Mouse (Mus musculus): ENCODE measurements around the gene Procr.

Procr gene

DNA sequence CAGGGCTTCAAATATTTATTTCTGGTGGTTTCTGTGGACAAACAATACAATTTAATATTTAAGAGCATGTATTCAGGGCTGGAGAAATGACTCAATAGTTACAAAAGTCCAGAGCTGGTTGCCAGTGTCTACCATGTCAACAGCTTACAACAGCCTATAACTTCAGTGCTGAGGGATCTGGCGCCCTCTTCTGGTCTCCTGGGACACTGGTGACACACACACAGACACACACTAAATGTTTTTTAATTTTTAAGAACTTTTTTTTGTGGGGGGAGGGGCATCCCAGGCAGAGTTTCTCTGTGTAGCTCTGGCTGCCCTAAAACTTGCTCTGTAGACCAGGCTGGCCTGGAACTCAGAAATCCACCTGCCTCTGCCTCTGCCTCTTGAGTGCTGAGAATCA lies 4.8 kb downstream of the Procr start:
- peak; percentile 54 to 81 for DNase-seq (ENCODE audit: low spot score in 2 of 2)

DNA sequence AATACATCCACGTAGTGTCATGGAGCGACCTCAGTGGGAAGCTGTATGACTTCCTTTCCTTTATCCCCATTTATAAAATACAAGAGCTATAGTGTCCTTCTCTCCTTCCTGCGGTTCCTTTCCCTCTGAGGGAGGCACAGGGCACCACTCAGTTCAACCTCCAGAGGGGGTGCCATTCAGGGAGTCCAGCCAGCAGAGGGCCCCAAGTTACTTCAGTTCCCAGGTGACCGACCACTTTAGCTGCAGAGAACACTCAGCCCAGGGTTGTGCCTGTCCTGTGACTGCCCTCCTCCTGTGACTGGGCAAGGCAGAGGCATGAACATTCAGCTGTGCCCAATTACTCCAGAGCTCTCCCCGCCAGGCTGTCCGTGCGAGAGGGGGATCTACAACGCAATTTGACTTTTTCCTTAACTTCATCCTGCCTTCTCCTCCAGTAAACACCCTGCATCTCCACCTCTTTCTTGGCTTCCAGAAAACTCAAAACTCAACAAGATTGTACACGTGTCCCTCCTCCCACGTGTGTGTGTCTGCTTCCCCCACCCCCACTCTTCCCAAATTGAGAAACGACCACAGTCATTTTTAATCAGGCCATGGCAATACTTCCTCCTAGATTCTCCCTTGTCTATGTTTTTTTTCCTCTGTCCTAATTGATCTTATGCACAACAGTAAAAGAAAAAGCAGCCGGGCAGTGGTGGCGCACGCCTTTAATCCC lies 6.1 kb downstream of the Procr start:
- DNase-seq (ENCODE audit: low spot score in 2 of 2) = no peak

DNA sequence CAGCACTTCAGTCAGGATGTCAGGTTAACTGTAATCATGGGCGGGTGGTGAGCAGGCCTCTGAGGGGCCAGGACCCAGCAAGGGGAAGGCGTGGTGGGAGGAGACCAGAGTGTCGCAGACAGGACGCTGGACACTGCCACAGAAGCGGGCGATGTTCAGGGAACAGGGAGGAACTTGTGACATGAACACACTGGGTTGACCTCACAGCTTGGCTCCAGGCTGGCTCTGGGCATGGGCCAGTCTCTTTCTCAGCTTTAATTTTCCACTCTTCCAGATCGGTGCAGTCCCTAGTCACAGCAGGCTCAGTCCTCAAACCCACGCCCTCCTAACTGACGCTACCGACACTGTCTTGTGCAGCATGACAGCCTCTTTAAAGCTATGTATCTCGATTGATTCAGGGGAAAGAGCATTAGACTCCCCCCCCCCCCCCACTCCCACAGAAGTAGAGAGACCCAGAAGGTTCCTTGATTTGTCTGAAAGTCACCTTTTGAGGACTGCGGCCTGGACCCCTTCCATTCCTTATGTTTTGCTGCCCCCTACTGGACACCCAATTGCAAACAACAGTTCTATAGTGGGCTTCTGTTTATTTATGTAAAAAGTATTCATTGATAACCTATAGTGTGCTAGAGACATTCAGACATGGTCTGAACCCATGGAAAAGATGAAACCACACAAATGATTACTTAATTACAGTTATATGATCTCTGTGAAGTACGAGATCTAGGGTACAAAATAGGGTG lies 13.9 kb downstream of the Procr start:
- DNase-seq (ENCODE audit: low spot score in 2 of 2) = peak; percentile 62 to 89

DNA sequence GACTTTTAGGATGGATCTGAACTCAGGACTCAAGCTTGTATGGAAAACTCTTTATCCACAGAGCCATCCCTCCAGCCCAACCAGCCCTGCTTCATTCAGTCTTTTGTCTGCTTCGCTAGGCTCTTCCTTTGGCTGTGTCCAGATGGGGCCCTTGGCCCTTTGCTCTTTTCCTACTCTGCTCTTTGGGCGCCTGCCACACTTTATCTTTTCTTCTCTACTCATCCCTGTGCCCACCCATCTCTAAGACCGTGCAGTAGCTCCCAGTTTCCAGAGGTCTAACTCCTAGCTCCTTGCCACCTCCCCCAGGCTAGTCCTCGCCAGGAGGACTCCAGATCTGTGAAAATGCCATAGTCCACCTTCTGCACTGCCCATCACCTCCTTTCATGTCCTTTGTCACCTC lies 22.7 kb downstream of the Procr start:
- DNase-seq (ENCODE audit: low spot score in 2 of 2) = no peak

DNA sequence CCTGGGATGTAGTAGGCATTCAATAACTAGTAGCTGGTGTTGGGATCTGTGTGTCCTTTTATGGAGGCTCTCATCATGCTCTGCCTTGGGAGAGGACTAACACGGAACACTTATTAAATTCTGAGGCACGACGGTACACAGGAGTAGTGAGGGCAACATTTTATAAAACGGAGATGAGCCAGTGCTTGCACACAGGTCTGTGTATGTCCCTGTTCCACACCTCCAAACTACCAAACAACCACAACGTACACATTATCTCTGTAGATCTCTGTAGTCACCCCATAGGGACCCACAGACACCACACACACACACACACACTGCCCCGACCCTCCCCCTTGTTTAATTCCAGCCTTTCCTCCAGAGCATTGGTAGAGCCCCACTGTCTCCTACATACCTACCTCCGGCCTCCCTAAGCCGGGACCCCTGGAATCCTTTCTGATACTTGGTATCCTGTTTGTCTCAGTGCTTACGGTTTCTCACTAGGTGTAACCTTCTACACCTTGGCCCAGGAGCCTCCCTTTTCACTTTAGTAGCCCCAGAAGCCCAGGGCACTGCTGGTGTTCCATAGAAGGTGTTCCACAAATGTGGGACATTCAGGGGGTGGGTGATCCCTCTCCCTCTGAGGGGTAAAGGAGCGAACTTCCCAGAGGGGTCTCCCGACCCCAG lies 23.5 kb downstream of the Procr start:
- DNase-seq (ENCODE audit: low spot score in 2 of 2) = no peak

DNA sequence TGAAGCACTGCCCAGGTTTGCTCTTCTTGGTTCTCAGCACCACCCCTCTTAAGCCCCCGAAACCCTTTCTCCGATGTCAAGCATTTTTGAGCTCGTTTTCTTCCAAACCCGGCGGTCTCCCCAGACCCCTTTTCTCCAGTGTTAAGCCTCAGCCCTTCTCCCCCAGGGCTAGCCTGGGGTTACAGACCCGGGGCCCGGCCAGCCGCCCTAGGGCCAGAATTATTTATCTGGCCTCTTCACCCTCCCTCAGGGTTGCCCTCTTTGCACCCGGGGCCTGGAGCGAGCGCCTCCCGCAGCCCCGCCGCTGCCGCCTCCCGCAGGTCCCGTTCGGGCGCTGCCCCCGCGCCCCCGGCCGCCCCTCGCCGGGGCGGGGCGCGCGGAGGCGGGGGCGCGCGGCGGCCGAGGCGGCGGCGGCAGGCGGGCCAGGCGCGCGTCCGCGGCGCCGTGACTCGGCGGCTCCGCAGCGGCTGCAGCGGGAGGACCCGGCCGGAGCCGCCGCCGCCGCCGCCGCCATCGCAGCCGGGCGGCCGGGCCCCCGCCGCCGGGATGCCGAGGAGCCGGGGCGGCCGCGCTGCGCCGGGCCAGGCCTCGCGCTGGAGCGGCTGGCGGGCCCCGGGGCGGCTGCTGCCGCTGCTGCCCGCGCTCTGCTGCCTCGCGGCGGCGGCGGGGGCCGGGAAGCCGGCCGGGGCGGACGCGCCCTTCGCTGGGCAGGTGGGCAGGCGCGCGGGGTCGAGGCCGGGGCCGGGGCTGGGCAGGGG lies 24.2 kb downstream of the Procr start, which contains the start of gene Mmp24:
Gene Mmp24 (plus strand): TSS at position 416 of the 758 bp plus-strand sequence.
- no peak for DNase-seq (ENCODE audit: low spot score in 2 of 2)

DNA sequence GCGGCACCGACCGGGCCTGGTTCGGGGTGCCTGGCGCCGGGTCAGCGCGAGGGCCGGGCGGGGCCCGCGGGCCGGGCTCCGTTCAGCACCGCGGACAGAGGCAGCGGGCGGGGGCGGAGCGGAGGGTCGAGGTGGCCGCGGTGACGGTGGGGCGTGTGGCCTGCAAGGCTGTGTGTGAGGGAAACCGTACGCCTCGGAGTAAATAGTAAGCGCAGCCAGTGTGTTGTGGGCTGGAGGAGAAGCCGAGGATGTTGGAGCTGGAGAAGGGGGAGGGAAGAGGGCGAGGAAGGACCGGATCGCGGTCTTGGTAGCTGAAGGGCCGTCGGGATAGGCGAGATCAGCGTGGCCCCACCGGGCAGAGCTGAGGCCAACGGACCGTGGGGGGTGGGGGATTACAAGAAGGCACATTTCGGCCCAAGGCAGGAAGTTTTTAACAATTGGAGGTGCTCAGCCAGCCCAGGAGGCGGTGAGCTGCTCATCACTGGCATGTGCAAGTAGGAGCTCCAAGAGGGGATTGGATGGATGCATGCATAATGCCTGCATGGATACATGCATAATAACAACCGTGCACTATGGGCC lies 24.9 kb downstream of the Procr start:
- DNase-seq (ENCODE audit: low spot score in 2 of 2) = peak; percentile 34 to 79

DNA sequence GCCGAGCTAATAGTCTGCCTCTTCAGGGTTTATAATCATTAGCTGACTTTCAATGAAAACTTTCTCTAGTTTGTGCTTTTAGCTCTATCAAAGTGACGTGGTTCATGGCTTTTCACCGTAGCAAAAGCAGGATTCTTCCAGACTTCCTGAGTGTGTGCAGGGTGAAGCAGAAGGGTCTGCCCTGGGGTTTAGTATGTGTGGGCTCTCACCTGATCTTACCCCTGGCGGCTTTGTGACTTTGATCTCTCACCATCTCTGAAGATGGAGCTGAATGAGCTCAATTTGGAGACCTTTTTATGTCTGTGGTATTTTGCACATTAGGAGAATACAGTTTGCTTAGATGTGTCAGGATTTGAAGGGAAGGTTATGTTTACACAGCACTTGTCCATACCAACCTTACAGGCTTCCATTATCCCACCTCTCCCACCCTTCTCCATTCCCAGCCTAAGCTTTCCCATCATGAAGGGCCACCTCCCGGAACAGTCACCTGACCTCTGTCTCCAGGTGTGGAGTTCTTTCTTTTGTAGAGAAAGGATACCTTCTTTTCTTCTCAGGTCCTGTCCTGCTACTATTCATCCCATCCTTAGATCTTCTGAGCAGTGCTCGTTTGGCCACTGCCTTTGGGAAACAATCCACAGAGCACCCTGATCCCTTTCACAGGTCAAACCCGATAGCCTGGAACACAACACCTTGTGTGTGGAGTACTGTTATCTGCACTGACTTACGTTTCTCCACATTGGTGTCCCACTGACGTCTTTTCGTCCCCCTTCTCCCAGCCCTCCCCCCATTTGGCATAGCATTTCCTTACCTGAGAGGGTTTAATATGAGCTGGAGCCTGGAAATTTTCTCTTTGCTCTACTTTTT lies 26.1 kb downstream of the Procr start:
- no peak for DNase-seq (ENCODE audit: low spot score in 2 of 2)

DNA sequence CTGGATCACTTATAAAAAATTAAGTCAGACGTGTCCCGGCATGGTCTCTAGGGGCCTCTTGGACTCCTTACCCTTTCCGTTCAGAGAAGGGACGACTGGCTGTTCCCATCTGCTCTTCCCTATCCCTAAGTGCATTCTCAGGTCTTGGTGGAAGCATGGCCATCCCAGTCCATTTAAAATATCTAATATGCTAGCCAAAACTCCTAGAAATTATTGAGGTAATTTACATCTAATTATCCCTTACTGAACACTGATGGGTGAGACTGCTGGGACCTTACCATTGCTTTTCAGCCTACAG lies 26.7 kb downstream of the Procr start:
- no peak for DNase-seq (ENCODE audit: low spot score in 2 of 2)

DNA sequence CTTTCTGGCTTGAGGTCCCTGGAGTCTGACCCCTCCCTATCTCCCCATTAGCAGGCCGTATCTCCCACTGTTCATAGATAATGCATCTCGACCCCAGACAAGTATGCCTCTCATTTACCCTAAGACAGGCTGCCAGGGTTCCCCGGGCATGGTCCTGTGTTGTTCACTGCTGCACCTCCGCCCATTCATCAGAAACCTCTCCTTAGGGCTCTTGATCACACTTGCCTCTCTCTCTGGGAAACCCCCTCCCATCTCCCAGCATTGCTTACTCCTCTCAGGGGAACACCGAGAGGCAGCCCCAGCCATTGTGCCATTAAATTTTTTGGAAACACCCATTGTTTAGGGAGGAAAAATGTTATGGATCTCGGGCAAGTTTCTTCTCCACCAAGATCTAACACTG lies 27.1 kb downstream of the Procr start:
- no peak for DNase-seq (ENCODE audit: low spot score in 2 of 2)

DNA sequence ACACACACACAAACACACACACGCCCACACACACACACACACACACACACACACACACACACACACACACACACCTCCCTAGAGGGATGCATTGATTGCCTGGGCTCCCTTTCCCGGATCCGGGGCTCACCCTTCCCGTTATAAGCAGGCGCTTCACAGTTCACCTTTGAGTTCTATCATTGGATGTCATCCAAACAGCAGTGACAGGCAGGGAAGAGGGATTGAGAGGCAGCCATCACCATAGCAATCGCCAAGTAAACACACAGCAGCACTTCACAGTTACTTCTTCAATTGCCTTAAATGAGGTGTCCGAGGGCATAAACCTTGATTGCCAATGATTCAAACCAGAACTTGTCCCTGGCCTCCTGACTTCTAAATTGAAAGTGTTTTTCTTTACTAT lies 28.1 kb downstream of the Procr start:
- DNase-seq (ENCODE audit: low spot score in 2 of 2) = no peak

DNA sequence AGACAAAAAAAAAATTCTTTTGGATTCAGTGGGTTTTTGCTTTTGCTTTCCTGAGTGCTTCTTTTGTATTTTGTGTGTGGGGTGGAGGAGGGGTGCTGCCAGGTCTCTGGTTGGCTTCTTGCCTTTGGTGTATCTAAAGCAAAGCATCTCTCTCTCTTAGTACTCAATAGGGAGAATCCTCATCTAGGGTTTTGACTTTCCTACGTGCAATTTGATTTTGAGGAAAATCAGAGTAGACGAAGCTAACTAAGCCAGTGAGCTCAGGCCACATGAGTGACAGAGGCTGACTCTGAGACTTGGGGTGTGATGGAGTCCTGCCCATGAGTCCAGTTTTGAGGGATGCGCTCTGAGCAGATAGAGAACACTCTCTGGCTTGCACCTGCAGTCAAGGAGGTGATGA lies 28.6 kb downstream of the Procr start:
- DNase-seq (ENCODE audit: low spot score in 2 of 2) = no peak

DNA sequence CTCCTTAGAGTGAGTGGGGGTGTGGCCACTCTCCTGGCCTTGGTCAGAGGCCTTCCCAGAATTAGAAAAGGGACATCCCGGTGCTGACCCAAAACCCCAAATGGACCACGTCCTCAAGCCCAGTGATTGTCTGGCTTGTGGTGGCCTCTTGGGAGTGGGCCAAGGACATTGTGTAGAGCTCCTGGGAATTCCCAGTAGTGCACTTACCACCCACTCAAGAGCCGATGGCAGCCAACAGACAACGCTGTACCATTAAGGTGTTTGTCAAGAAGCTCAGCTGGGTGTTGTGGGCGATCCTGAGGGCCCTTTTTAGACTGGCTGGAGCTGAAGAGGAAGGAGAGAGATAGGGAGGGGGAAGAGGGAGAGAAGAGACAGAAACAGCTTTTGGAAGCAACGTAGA lies 33.6 kb downstream of the Procr start:
- DNase-seq (ENCODE audit: low spot score in 2 of 2) = no peak

DNA sequence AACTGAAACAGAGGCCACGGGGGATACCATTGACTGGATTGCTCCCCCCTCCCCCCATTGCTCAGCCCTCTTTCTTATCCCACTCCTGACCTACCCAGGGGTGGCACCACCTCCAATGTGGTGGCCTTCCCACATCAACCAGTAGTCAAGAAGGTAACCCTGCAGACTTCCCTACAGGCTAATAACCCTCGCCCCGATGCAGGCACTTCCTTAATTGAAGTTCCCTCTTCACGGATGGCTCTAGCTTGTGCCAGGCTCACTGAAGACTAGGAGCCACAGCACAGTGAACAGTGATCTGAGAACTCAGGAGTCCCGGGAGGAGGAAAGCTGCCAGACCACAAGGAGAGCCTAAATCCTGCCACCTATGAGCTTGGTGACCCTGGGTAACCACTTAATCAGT lies 36.0 kb downstream of the Procr start:
- no peak for DNase-seq (ENCODE audit: low spot score in 2 of 2)

DNA sequence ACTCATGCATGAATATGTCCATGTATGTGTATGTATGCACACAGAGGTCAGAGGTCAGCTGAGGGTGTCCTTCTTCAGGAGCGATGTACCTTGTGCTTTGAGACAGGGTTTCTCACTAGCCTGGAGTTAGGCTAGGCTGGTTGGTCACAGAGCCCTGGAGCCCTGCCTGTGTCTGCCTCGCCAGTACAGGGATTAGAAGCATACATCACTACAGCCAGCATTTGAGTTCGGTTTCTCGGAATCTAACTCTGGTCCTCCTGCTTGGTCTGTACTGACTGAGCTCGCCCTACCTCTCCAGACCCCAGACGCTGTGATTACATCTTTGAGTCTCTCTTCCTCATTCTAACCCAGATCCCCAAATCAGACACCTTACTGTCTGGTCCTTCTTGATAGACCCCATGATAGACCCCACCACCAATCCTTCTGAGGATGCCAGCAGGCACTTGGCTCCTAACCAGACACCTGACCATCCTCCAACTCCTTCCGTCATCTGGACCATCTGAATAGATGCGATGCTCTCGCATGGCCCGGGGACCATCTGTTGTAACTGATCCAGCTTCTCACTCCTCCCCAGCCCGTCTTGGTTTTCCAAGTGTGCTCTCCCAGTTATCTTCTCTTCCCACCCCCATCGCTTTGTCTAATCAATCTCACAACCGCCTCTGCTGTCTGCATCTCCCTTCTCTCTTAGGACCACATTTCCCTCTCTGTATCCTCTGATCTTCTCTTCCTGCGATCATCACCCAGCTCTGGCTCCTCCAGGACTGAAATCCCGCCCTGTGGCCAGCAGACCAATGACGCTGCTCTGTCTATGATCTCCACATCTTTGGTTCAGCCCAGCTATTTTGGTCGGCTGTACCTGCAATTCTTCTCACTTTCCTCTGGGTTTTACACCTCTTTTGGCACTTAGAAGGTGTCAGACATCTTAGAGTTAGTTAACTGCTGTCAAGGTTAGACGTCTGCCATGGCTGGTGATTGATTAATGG lies 37.3 kb downstream of the Procr start:
- DNase-seq (ENCODE audit: low spot score in 2 of 2) = no peak

DNA sequence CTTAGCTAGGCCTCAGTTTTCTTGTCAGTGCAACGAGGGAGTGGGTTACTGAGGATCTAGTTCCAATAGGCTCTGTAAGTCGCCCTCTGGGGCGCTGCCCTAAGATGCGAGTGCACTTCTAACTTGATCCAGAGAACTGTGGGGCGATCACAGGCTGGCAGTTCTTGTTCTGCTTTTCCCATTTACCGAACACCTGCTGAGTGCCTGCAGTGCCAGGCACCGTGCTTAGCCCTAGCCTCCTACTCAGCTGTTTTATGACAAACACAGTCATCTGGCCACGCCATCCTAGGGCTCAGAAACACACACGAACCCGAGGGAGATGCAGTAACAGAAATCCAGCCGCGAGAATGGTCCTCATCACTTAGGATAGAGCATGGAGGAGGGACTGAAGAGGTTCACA lies 42.0 kb downstream of the Procr start:
- no peak for DNase-seq (ENCODE audit: low spot score in 2 of 2)

DNA sequence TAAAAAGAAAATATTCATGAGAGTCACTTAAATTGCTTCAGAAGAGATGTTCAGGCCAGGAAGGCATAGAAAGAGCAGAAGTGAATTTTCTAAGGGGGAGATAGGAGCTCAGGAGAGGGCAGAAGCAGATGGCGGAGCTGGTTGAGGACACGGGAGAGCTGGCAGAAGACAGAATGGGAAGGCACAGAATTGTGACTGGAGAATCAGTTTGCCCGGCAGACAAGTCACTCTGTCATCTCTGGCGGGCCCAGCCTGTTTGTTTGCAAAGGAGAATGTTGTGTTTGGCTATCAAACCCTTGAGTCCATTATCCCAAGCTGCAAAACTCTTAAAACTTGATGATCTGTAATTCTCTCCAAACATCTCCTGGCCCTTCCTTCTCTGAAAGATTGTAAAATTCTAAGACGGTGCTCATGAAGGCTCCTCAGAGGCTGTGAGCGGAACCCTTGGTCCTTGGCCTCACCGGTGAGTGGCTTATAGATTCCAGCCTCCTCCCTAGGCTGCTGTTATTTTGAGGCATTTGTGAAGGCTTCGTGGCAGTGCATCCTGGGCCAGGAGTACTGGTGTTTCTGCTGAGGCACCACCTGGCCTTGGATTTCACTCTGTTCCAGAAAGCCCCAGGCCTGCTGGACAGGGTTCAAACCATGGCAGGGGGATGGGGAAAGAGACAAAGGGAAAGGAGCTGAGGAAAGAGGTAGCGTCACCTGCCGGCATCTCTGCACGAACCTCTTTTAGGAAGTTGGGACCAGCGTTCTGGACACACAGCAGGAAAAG lies 43.9 kb downstream of the Procr start:
- no peak for DNase-seq (ENCODE audit: low spot score in 2 of 2)

DNA sequence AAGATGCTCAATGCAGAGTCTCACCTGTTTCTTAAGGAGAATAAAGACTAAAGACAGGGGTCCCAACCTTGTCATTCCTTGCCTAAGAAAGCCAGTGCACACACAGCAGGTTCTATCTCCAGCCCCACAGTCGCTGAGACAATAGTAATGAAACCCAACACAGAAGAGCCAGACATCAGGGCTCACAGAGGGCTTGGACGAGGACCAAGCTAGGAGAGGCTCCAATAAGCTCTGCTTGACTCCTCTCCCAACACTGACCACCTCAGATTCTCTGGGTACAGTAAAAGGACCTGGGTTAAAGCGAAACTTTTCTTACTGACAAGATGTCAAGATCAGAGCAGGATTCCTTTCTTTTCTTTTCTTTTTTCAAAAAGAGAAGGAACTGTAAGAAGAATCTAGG lies 47.7 kb downstream of the Procr start:
- no peak for DNase-seq (ENCODE audit: low spot score in 2 of 2)

DNA sequence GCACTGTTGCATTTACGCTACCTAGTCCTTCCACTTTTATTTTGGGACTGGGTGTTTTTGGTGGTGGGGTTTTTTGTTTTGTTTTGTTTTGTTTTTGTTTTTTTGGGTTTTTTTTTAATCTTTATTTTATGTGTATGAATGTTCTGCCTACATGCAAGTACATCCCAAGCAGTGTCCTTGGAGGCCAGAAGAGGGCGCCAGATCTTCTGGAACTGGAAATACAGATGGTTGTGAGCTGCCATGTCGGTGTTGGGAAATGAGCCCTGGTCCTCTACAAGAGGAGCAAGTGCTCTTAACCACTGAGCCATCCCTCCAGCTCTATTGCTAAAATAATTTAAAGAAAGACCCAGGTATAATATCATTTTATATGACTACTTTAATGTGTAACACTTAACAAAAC lies 51.8 kb downstream of the Procr start:
- DNase-seq (ENCODE audit: low spot score in 2 of 2) = no peak

Measured in spleen, postnatal 4 days (tissue).